Mouse (Mus musculus) C2C12 (cell line): ENCODE results near the gene Cep170b.

Source experiments
- CEBPB ChIP-seq: IDR thresholded peaks from one replicate; pipeline ENCODE4 v1.6.1; 2011; ENCODE audit warnings: low read depth, mild to moderate bottlenecking, control low read depth, moderate library complexity
- CTCF ChIP-seq: IDR thresholded peaks from one replicate; pipeline ENCODE4 v1.5.1; 2011; ENCODE audit not compliant: control insufficient read depth, insufficient read depth, insufficient read length
- MAX ChIP-seq: IDR thresholded peaks from one replicate; pipeline ENCODE4 v1.6.1; 2011; ENCODE audit warnings: mild to moderate bottlenecking, control low read depth
- MYOD1 ChIP-seq: IDR thresholded peaks from one replicate; pipeline ENCODE4 v1.6.1; 2011; ENCODE audit warnings: low read depth; ENCODE audit not compliant: control insufficient read depth, insufficient read length
- MYOG ChIP-seq: IDR thresholded peaks from one replicate; pipeline ENCODE4 v1.6.1; 2011; ENCODE audit not compliant: control insufficient read depth, insufficient read length; ENCODE audit errors: extremely low read depth
- USF1 ChIP-seq: IDR thresholded peaks from one replicate; pipeline ENCODE4 v1.6.1; 2011; ENCODE audit warnings: low read depth, mild to moderate bottlenecking, control low read depth, moderate library complexity

GRCm38 (mm10) chr12:112774481-112774880, 54.2 kb downstream of the Cep170b start:
- TF ChIP-seq MYOG (no peak), CTCF (no peak), USF1 (no peak), CEBPB (no peak), MAX (no peak), MYOD1 (no peak)
